Mouse (Mus musculus) MEL (cell line): ENCODE measurements around the gene Syn3. TPM values are rescaled to one million over a fixed set of nuclear protein-coding genes. Genes with fewer than 3 reads are reported as not detected.

ENCODE experiments used
- DNase-seq: peaks from one replicate; pipeline ENCODE4 v3.0.0; 2011; ENCODE audit warnings: low read depth, low spot score
- H3K27ac ChIP-seq: 2 replicates; pipeline ENCODE4 v1.5.1; 2012; ENCODE audit warnings: low read depth, mild to moderate bottlenecking, control low read depth, low read length, moderate library complexity; ENCODE audit not compliant: control insufficient read depth
- H3K27me3 ChIP-seq, 2 experiments: fragments of 150-350 bp in 1 of 2; sonication (generic) in 1 of 2; 2 replicates each; pipeline ENCODE4 v1.6.1; 2012; ENCODE audit warnings: low read length in 2 of 2, mild to moderate bottlenecking in 2 of 2, improper control_type of control experiment in 1 of 2, moderate library complexity in 1 of 2; ENCODE audit not compliant: insufficient read depth in 2 of 2, control insufficient read depth in 1 of 2
- H3K36me3 ChIP-seq, 2 experiments: 2 replicates each; pipeline ENCODE4 v1.6.1; 2012 to 2014; ENCODE audit warnings: low read length in 2 of 2, improper control_type of control experiment in 1 of 2, inconsistent platforms in 1 of 2, mild to moderate bottlenecking in 1 of 2; ENCODE audit not compliant: insufficient read depth in 2 of 2, control insufficient read depth in 1 of 2
- H3K4me1 ChIP-seq, 2 experiments: fragments of 150-350 bp in 1 of 2; sonication (generic) in 1 of 2; 2 replicates each; pipeline ENCODE4 v1.6.1; 2012; ENCODE audit warnings: low read length in 2 of 2, improper control_type of control experiment in 1 of 2, mild to moderate bottlenecking in 1 of 2; ENCODE audit not compliant: insufficient read depth in 2 of 2, control insufficient read depth in 1 of 2
- H3K4me3 ChIP-seq, 2 experiments: fragments of 150-350 bp in 1 of 2; sonication (generic) in 1 of 2; 2 replicates each; pipeline ENCODE4 v1.5.1; 2012; ENCODE audit warnings: low read depth in 2 of 2, low read length in 2 of 2, mild to moderate bottlenecking in 2 of 2, moderate library complexity in 2 of 2, control low read depth in 1 of 2, improper control_type of control experiment in 1 of 2; ENCODE audit not compliant: control insufficient read depth in 1 of 2, insufficient read depth in 1 of 2
- H3K79me2 ChIP-seq: 2 replicates; pipeline ENCODE4 v1.6.1; 2012; ENCODE audit warnings: mild to moderate bottlenecking, low read length, moderate library complexity; ENCODE audit not compliant: control insufficient read depth, poor library complexity, insufficient read depth
- H3K9ac ChIP-seq: 2 replicates; pipeline ENCODE4 v1.6.1; 2012; ENCODE audit warnings: low read depth, mild to moderate bottlenecking, control low read depth, low read length, moderate library complexity; ENCODE audit not compliant: control insufficient read depth, poor library complexity, severe bottlenecking
- H3K9me3 ChIP-seq: fragments of 150-350 bp; sonication (generic); replicated peaks from 2 replicates; pipeline ENCODE4 v1.6.1; 2012; ENCODE audit warnings: mild to moderate bottlenecking, low read length, improper control_type of control experiment, moderate library complexity; ENCODE audit not compliant: insufficient read depth
- E2F4 ChIP-seq: IDR thresholded peaks from 2 replicates; pipeline ENCODE4 v1.6.1; 2011; ENCODE audit warnings: low read depth, low read length, improper control_type of control experiment, borderline replicate concordance
- EP300 ChIP-seq, 2 experiments: IDR thresholded peaks; 2 replicates each; pipeline ENCODE4 v1.6.1; 2011; ENCODE audit warnings: improper control_type of control experiment in 2 of 2, low read length in 2 of 2, low read depth in 1 of 2, mild to moderate bottlenecking in 1 of 2
- GATA1 ChIP-seq: IDR thresholded peaks from 2 replicates; pipeline ENCODE4 v1.6.1; 2011; ENCODE audit warnings: low read depth, low read length, improper control_type of control experiment
- HCFC1 ChIP-seq: IDR thresholded peaks from 2 replicates; pipeline ENCODE4 v1.6.1; 2012; ENCODE audit warnings: low read depth, mild to moderate bottlenecking, inconsistent platforms, low read length, improper control_type of control experiment, moderate library complexity
- MAX ChIP-seq: IDR thresholded peaks from 2 replicates; pipeline ENCODE4 v1.6.1; 2011; ENCODE audit warnings: low read length, improper control_type of control experiment
- MAZ ChIP-seq: IDR thresholded peaks from 2 replicates; pipeline ENCODE4 v1.6.1; 2012; ENCODE audit warnings: low read depth, mild to moderate bottlenecking, inconsistent platforms, low read length, improper control_type of control experiment
- MEF2A ChIP-seq: IDR thresholded peaks from 2 replicates; pipeline ENCODE4 v1.6.1; 2014; ENCODE audit warnings: low read depth, mild to moderate bottlenecking, inconsistent platforms, low read length, improper control_type of control experiment; ENCODE audit not compliant: poor library complexity, insufficient replicate concordance, severe bottlenecking; ENCODE audit errors: extremely low read depth
- MXI1 ChIP-seq: IDR thresholded peaks from 2 replicates; pipeline ENCODE4 v1.6.1; 2011; ENCODE audit warnings: mild to moderate bottlenecking, low read depth, low read length, improper control_type of control experiment
- MYB ChIP-seq: IDR thresholded peaks from 2 replicates; pipeline ENCODE4 v1.6.1; 2011; ENCODE audit warnings: mild to moderate bottlenecking, low read depth, low read length, improper control_type of control experiment
- MYC ChIP-seq: IDR thresholded peaks from 2 replicates; pipeline ENCODE4 v1.6.1; 2011; ENCODE audit warnings: low read depth, mild to moderate bottlenecking, low read length, improper control_type of control experiment, moderate library complexity
- POLR2AphosphoS2 ChIP-seq: IDR thresholded peaks from 2 replicates; pipeline ENCODE4 v1.6.1; 2011; ENCODE audit warnings: low read length, improper control_type of control experiment
- RAD21 ChIP-seq: IDR thresholded peaks from 2 replicates; pipeline ENCODE4 v1.6.1; 2011; ENCODE audit warnings: mild to moderate bottlenecking, low read depth, low read length, improper control_type of control experiment
- RCOR1 ChIP-seq: IDR thresholded peaks from 2 replicates; pipeline ENCODE4 v1.6.1; 2012; ENCODE audit warnings: low read depth, mild to moderate bottlenecking, inconsistent platforms, low read length, improper control_type of control experiment
- SIN3A ChIP-seq: IDR thresholded peaks from 2 replicates; pipeline ENCODE4 v1.6.1; 2012; ENCODE audit warnings: low read length, improper control_type of control experiment, inconsistent platforms
- SMC3 ChIP-seq: IDR thresholded peaks from 2 replicates; pipeline ENCODE4 v1.6.1; 2011; ENCODE audit warnings: low read depth, low read length, improper control_type of control experiment
- TCF12 ChIP-seq: IDR thresholded peaks from 2 replicates; pipeline ENCODE4 v1.6.1; 2014; ENCODE audit warnings: low read depth, mild to moderate bottlenecking, inconsistent platforms, low read length, improper control_type of control experiment, moderate library complexity
- USF1 ChIP-seq: IDR thresholded peaks from 2 replicates; pipeline ENCODE4 v1.6.1; 2014; ENCODE audit warnings: low read depth, mild to moderate bottlenecking, inconsistent platforms, low read length, improper control_type of control experiment, moderate library complexity
- ZC3H11A ChIP-seq: IDR thresholded peaks from 2 replicates; pipeline ENCODE4 v1.6.1; 2012; ENCODE audit warnings: low read depth, mild to moderate bottlenecking, inconsistent platforms, low read length, improper control_type of control experiment
- ZKSCAN1 ChIP-seq: IDR thresholded peaks from 2 replicates; pipeline ENCODE4 v1.6.1; 2012; ENCODE audit warnings: low read depth, mild to moderate bottlenecking, inconsistent platforms, low read length, improper control_type of control experiment, moderate library complexity
- polyA plus RNA-seq, 2 experiments: library from polyadenylated mRNA; stranded (reverse) in 1 of 2; unstranded in 1 of 2; fragments of >175 nt in 1 of 2; fragments of >200 nt in 1 of 2; gene quantifications; 2 replicates each; pipeline versions ENCODE4 v1.2.1 to v1.2.4; 2012; ENCODE audit warnings: low replicate concordance in 2 of 2, low read depth in 1 of 2; ENCODE audit not compliant: insufficient read length in 2 of 2, insufficient read depth in 1 of 2, missing spikeins in 1 of 2
- total RNA-seq: library from RNA; depleted of rRNA; stranded (reverse); fragments of 300-350 nt; gene quantifications from 2 replicates; pipeline ENCODE4 v1.2.3, GENCODE M21; 2012

Gene Syn3
- total and polyA plus RNA-seq, 3 experiments, result 0.06 TPM; not detected in 2

DNA sequence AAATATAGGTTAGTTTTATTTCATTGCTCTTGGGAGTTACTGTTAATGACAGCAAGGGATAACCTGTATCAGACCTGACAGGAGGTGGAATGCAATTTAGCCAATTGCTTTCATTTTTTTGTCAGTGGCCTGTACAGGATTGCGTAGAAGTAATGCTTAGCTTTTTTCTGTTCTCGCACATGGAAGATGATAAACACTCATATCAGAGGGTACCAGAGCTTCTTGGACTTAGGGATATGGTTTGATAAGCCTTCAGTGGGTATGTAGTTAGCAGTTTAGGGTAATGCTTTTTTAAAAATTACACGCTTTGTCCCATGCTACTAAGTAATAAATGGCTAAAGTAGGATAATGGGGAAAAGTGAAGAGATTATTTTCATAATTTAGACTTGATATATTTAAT, 472.3 kb downstream of the Syn3 start (continued):
- TF ChIP-seq POLR2AphosphoS2, result no peak
- peak; percentile 88 for TF ChIP-seq RCOR1
- TF ChIP-seq MYB, result no peak
- no peak for TF ChIP-seq SMC3

DNA sequence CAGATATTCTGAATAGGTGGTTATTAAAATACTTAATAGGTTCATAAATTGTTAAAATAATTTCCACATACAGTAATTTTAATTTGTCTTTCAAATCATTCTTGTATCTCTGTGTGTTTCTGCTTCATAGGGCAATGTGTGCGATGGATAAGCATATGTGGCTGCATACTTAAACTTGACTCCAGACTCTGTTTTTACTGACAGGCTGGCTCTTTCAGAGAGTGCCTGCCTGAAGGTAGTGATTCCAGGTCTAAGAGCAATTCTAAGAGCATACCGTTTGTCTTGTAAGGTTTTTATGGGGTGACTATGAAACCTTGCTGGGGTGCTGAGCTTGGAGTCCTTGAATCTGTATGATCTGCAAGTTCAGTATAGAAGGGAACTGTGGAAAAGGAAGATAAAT, 472.8 kb downstream of the Syn3 start:
- peaks cover 18 to 30% of the 10 kb centered on the region in 2 experiments for H3K36me3 ChIP-seq
- H3K4me3 ChIP-seq, result no peak overlapping the region
- TF ChIP-seq USF1, result no peak
- no peak for TF ChIP-seq EP300 (IDR thresholded peaks at IDR 0.05; ENCODE audit: low read depth in 1 of 2, low read length in 2 of 2)
- no peak for TF ChIP-seq MXI1
- no peak for TF ChIP-seq MEF2A
- H3K27ac ChIP-seq, result peak overlapping the region; percentile 58
- no peaks in the 10 kb centered on the region for H3K27me3 ChIP-seq
- H3K4me1 ChIP-seq, result peaks cover 9 to 19% of the 10 kb centered on the region in 2 experiments
- peak; percentile 34 for DNase-seq
- H3K9me3 ChIP-seq, result no peaks in the 10 kb centered on the region
- no peak overlapping the region for H3K9ac ChIP-seq
- H3K79me2 ChIP-seq, result peaks cover 34% of the 10 kb centered on the region

DNA sequence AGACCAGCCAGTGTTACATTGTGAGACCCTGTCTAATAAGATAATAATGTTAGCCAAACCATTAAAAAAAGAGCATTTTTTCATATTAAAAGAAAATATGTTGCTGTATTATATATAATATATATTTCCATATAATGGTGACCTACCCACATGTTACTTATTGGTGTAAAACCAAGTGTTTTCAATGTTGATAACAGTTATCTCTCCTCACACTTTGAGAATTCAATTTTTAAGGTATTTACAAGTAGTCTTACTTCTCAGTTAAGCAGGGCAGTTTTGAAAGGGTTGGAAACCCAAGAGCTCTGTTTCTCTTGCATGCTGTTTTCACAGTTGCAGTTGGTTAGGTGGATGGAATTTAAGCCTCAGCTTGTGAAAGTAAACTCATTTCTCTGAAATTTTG, 475.5 kb downstream of the Syn3 start:
- H3K27ac ChIP-seq, result peak overlapping the region; percentile 41; the same call in 1 of the 2 replicates
- TF ChIP-seq MXI1, result peak; percentile 54; the same call in 1 of the 2 replicates
- no peak for TF ChIP-seq ZC3H11A
- TF ChIP-seq MEF2A, result no peak
- TF ChIP-seq SIN3A, result peak; percentile 32; the same call in 1 of the 2 replicates
- TF ChIP-seq TCF12, result peak; percentile 72; the same call in 1 of the 2 replicates
- no peak for TF ChIP-seq HCFC1
- TF ChIP-seq ZKSCAN1, result no peak
- TF ChIP-seq EP300 (IDR thresholded peaks at IDR 0.05; ENCODE audit: low read depth in 1 of 2, low read length in 2 of 2), result peak; percentile 57 to 69; a peak in 3 of 4 replicates
- no peak for TF ChIP-seq MYC
- TF ChIP-seq E2F4, result no peak
- peak; percentile 56; the same call in 1 of the 2 replicates for TF ChIP-seq GATA1
- no peak for TF ChIP-seq RAD21
- TF ChIP-seq MAZ, result no peak
- no peak for TF ChIP-seq MYB
- TF ChIP-seq MAX, result 0 out of 2 replicates have a peak, but pooled peaks have one; percentile 38
- no peaks in the 10 kb centered on the region for H3K9me3 ChIP-seq
- H3K79me2 ChIP-seq, result peaks cover 32% of the 10 kb centered on the region
- H3K9ac ChIP-seq, result peak overlapping the region; percentile 100
- peak overlapping the region; percentile 76 to 100 for H3K4me3 ChIP-seq
- peak; percentile 40 for DNase-seq
- H3K36me3 ChIP-seq, result peaks cover 10 to 30% of the 10 kb centered on the region in 2 experiments
- peaks cover 9 to 19% of the 10 kb centered on the region in 2 experiments for H3K4me1 ChIP-seq
- no peaks in the 10 kb centered on the region for H3K27me3 ChIP-seq
